Mouse (Mus musculus): ENCODE results near the gene AC140267.1. TPM values are rescaled to one million over a fixed set of nuclear protein-coding genes. Genes with fewer than 3 reads are reported as not detected.

The AC140267.1 gene
- polyA plus RNA-seq, 1 experiment from 2014 or later = not detected

DNA sequence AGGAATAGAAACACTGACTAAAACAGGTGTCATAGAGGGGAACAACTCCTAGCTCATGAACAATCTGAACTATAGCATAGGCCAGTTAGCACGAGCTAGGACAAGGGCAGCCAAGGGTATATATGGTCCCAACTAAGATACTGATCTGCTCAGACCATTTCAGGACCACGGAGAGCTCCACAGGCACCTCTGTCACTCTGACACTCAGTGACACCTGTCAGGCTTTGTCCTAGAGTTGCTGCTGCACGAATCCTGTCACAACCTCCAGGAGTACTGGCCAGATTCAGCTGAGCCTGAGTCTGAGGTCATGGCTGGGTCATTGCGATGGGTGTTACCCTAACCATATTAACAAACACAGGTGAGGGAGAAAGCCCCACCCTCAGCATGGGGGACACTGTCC lies 32.2 kb upstream of the AC140267.1 start:
- Histone ChIP-seq H3K9me3 (replicated peaks; ENCODE audit: control insufficient read depth, low read length) (no peaks in the 10 kb centered on the region), H3K4me3 (ENCODE audit: low read depth, low read length) (no peak overlapping the region), H3K4me2 (ENCODE audit: low read depth, low read length) (no peak overlapping the region), H3K27me3 (ENCODE audit: control insufficient read depth, insufficient read depth, low read length) (no peaks in the 10 kb centered on the region), H3K36me3 (replicated peaks; ENCODE audit: control insufficient read depth, insufficient read depth, low read depth, low read length) (no peaks in the 10 kb centered on the region), H3K9ac (replicated peaks; ENCODE audit: low read length) (no peak overlapping the region), H3K4me1 (ENCODE audit: control insufficient read depth, insufficient read depth, low read length) (no peaks in the 10 kb centered on the region), H3K27ac (replicated peaks; ENCODE audit: low read depth, low read length) (no peak overlapping the region)
- 35% methylated on average over 4 of the region's 4 CpGs for WGBS
- DNase-seq (ENCODE audit: low spot score) = peak; percentile 68
- ATAC-seq (replicated peaks; ENCODE audit: insufficient number of reproducible peaks, low FRiP score, low TSS enrichment, low read depth) = no peak

DNA sequence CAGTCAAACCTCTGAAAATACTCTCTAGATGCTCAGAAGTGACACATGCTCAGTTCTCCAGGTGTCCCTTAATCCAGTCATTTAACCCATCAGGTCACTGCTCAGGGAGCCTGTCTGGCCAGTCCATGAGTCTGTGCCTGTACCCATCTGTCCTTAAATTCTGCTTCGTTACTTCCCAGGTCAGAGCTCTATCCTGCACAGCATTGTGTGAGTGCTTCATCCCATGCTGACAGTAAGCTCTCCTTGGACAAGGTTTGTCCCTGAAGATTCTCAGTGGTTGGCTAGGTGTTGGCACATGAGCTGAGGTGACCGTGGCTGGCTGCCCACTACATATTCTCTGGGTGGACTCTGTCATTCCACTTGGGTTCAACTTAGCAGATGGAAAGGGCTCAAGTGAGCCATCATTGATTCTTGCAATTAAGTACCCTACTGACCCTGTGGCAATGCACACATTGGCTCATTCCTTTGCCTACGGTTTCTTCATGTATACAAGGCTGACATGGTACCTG lies 29.5 kb upstream of the AC140267.1 start:
- WGBS = 77% methylated on average over 3 of the region's 3 CpGs
- no peak overlapping the region for H3K27ac ChIP-seq (replicated peaks; ENCODE audit: low read depth, low read length)
- no peak for DNase-seq (ENCODE audit: low spot score)
- no peak overlapping the region for H3K4me2 ChIP-seq (ENCODE audit: low read depth, low read length)
- no peak for ATAC-seq (replicated peaks; ENCODE audit: insufficient number of reproducible peaks, low FRiP score, low TSS enrichment, low read depth)
- H3K27me3 ChIP-seq (ENCODE audit: control insufficient read depth, insufficient read depth, low read length) = no peaks in the 10 kb centered on the region
- no peak overlapping the region for H3K4me3 ChIP-seq (ENCODE audit: low read depth, low read length)
- no peaks in the 10 kb centered on the region for H3K4me1 ChIP-seq (ENCODE audit: control insufficient read depth, insufficient read depth, low read length)
- H3K9me3 ChIP-seq (replicated peaks; ENCODE audit: control insufficient read depth, low read length) = no peaks in the 10 kb centered on the region
- no peaks in the 10 kb centered on the region for H3K36me3 ChIP-seq (replicated peaks; ENCODE audit: control insufficient read depth, insufficient read depth, low read depth, low read length)
- no peak overlapping the region for H3K9ac ChIP-seq (replicated peaks; ENCODE audit: low read length)

- Histone ChIP-seq H3K4me1 (ENCODE audit: control insufficient read depth, insufficient read depth, low read length) (no peaks in the 10 kb centered on the region), H3K9me3 (replicated peaks; ENCODE audit: control insufficient read depth, low read length) (no peaks in the 10 kb centered on the region), H3K27ac (replicated peaks; ENCODE audit: low read depth, low read length) (no peak overlapping the region), H3K9ac (replicated peaks; ENCODE audit: low read length) (no peak overlapping the region), H3K4me2 (ENCODE audit: low read depth, low read length) (no peak overlapping the region), H3K4me3 (ENCODE audit: low read depth, low read length) (no peak overlapping the region), H3K36me3 (replicated peaks; ENCODE audit: control insufficient read depth, insufficient read depth, low read depth, low read length) (peaks cover 3% of the 10 kb centered on the region; the same call in 1 of the 2 replicates), H3K27me3 (ENCODE audit: control insufficient read depth, insufficient read depth, low read length) (no peaks in the 10 kb centered on the region)
- no peak for DNase-seq (ENCODE audit: low spot score)
- WGBS = 33% methylated on average over 4 of the region's 4 CpGs
- ATAC-seq (replicated peaks; ENCODE audit: insufficient number of reproducible peaks, low FRiP score, low TSS enrichment, low read depth) = no peak
Observed at GRCm38 (mm10) chr15:80208446-80208845, 27.2 kb upstream of the AC140267.1 start.

- no peaks in the 10 kb centered on the region for H3K4me1 ChIP-seq (ENCODE audit: control insufficient read depth, insufficient read depth, low read length)
- peaks cover 3% of the 10 kb centered on the region; the same call in 1 of the 2 replicates for H3K36me3 ChIP-seq (replicated peaks; ENCODE audit: control insufficient read depth, insufficient read depth, low read depth, low read length)
- no peaks in the 10 kb centered on the region for H3K9me3 ChIP-seq (replicated peaks; ENCODE audit: control insufficient read depth, low read length)
- DNase-seq (ENCODE audit: low spot score) (no peak), ATAC-seq (replicated peaks; ENCODE audit: insufficient number of reproducible peaks, low FRiP score, low TSS enrichment, low read depth) (no peak)
- H3K27ac ChIP-seq (replicated peaks; ENCODE audit: low read depth, low read length) = no peak overlapping the region
- no peak overlapping the region for H3K9ac ChIP-seq (replicated peaks; ENCODE audit: low read length)
- H3K4me2 ChIP-seq (ENCODE audit: low read depth, low read length) = no peak overlapping the region
- H3K27me3 ChIP-seq (ENCODE audit: control insufficient read depth, insufficient read depth, low read length) = no peaks in the 10 kb centered on the region
- H3K4me3 ChIP-seq (ENCODE audit: low read depth, low read length) = no peak overlapping the region
Observed at GRCm38 (mm10) chr15:80213688-80214087, 21.9 kb upstream of the AC140267.1 start.

GRCm38 (mm10) chr15:80215716-80216479 lies 19.7 kb upstream of the AC140267.1 start:
- Histone ChIP-seq H3K27me3 (ENCODE audit: control insufficient read depth, insufficient read depth, low read length) (no peaks in the 10 kb centered on the region), H3K4me2 (ENCODE audit: low read depth, low read length) (no peak overlapping the region), H3K4me3 (ENCODE audit: low read depth, low read length) (no peak overlapping the region), H3K27ac (replicated peaks; ENCODE audit: low read depth, low read length) (no peak overlapping the region), H3K36me3 (replicated peaks; ENCODE audit: control insufficient read depth, insufficient read depth, low read depth, low read length) (peaks cover 3% of the 10 kb centered on the region; the same call in 1 of the 2 replicates), H3K4me1 (ENCODE audit: control insufficient read depth, insufficient read depth, low read length) (peaks cover 3% of the 10 kb centered on the region; the same call in 1 of the 2 replicates), H3K9ac (replicated peaks; ENCODE audit: low read length) (no peak overlapping the region), H3K9me3 (replicated peaks; ENCODE audit: control insufficient read depth, low read length) (no peaks in the 10 kb centered on the region)
- ATAC-seq (replicated peaks; ENCODE audit: insufficient number of reproducible peaks, low FRiP score, low TSS enrichment, low read depth) = no peak
- 15% methylated on average over 10 of the region's 10 CpGs for WGBS
- peak; percentile 33 for DNase-seq (ENCODE audit: low spot score)

GRCm38 (mm10) chr15:80216480-80216820 lies 19.2 kb upstream of the AC140267.1 start:
- no peaks in the 10 kb centered on the region for H3K9me3 ChIP-seq (replicated peaks; ENCODE audit: control insufficient read depth, low read length)
- ATAC-seq (replicated peaks; ENCODE audit: insufficient number of reproducible peaks, low FRiP score, low TSS enrichment, low read depth) = no peak
- no peak for DNase-seq (ENCODE audit: low spot score)

DNA sequence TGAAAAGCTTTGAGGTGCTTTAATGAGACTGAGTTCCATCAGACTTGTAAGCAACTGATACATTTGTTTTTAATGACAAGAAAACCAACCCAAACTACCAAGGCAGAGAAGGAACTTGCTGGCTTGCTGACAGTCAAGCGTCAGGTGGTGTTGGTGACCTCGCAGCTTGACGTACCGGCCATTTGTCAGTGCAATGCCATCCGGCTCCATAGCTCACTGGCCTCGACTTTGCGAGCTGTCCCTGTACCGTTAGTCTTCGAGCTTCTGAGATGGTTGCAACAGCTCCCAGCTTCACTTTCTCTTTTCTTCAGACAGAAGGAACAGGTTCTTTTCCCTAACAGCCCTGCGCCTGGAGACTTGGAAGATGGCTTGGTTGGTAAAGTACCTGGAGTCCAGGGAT lies 18.2 kb upstream of the AC140267.1 start:
- Histone ChIP-seq H3K4me3 (ENCODE audit: low read depth, low read length) (no peak overlapping the region), H3K4me2 (ENCODE audit: low read depth, low read length) (no peak overlapping the region), H3K27me3 (ENCODE audit: control insufficient read depth, insufficient read depth, low read length) (no peaks in the 10 kb centered on the region), H3K4me1 (ENCODE audit: control insufficient read depth, insufficient read depth, low read length) (peaks cover 3% of the 10 kb centered on the region; the same call in 1 of the 2 replicates), H3K9ac (replicated peaks; ENCODE audit: low read length) (no peak overlapping the region), H3K9me3 (replicated peaks; ENCODE audit: control insufficient read depth, low read length) (no peaks in the 10 kb centered on the region), H3K36me3 (replicated peaks; ENCODE audit: control insufficient read depth, insufficient read depth, low read depth, low read length) (no peaks in the 10 kb centered on the region), H3K27ac (replicated peaks; ENCODE audit: low read depth, low read length) (no peak overlapping the region)
- no peak for DNase-seq (ENCODE audit: low spot score)
- WGBS = 93% methylated on average over 10 of the region's 10 CpGs
- no peak for ATAC-seq (replicated peaks; ENCODE audit: insufficient number of reproducible peaks, low FRiP score, low TSS enrichment, low read depth)

More at GRCm38 (mm10) chr15:80216480-80216820, 19.2 kb upstream of the AC140267.1 start:
- no peaks in the 10 kb centered on the region for H3K27me3 ChIP-seq (ENCODE audit: control insufficient read depth, insufficient read depth, low read length)
- H3K4me1 ChIP-seq (ENCODE audit: control insufficient read depth, insufficient read depth, low read length) = peaks cover 3% of the 10 kb centered on the region; the same call in 1 of the 2 replicates
- no peak overlapping the region for H3K27ac ChIP-seq (replicated peaks; ENCODE audit: low read depth, low read length)
- WGBS = 63% methylated on average over 9 of the region's 9 CpGs
- no peak overlapping the region for H3K4me2 ChIP-seq (ENCODE audit: low read depth, low read length)
- H3K9ac ChIP-seq (replicated peaks; ENCODE audit: low read length) = no peak overlapping the region
- H3K36me3 ChIP-seq (replicated peaks; ENCODE audit: control insufficient read depth, insufficient read depth, low read depth, low read length) = peaks cover 3% of the 10 kb centered on the region; the same call in 1 of the 2 replicates
- H3K4me3 ChIP-seq (ENCODE audit: low read depth, low read length) = no peak overlapping the region

DNA sequence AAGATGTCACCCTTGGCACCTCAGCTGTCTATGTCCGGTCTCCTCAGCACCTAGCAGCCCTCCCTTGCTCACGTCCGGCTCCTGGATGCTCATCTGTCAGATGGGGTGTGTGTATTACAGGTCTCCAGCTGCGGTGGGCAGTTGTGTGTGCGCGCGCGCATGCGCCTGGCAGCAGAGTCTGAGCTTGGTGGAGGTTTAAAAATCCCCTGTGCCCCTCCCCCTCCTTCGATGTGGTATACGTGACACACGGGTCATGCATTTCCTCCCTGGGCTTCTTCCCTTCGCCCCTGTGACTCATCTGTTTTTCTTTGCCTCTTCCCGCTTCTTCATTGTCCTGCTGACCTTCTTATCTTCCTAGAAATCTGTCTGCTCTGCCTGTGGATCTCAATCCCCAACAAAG lies 16.4 kb upstream of the AC140267.1 start:
- Histone ChIP-seq H3K4me2 (ENCODE audit: low read depth, low read length) (no peak overlapping the region), H3K9me3 (replicated peaks; ENCODE audit: control insufficient read depth, low read length) (no peaks in the 10 kb centered on the region), H3K4me3 (ENCODE audit: low read depth, low read length) (no peak overlapping the region), H3K27me3 (ENCODE audit: control insufficient read depth, insufficient read depth, low read length) (no peaks in the 10 kb centered on the region), H3K4me1 (ENCODE audit: control insufficient read depth, insufficient read depth, low read length) (peaks cover 3% of the 10 kb centered on the region; the same call in 1 of the 2 replicates), H3K36me3 (replicated peaks; ENCODE audit: control insufficient read depth, insufficient read depth, low read depth, low read length) (no peaks in the 10 kb centered on the region), H3K9ac (replicated peaks; ENCODE audit: low read length) (no peak overlapping the region), H3K27ac (replicated peaks; ENCODE audit: low read depth, low read length) (no peak overlapping the region)
- WGBS = 45% methylated on average over 14 of the region's 14 CpGs
- peak; percentile 53 for DNase-seq (ENCODE audit: low spot score)
- no peak for ATAC-seq (replicated peaks; ENCODE audit: insufficient number of reproducible peaks, low FRiP score, low TSS enrichment, low read depth)
